Mouse (Mus musculus): ENCODE measurements around the gene Vcl. TPM values are rescaled to one million over a fixed set of nuclear protein-coding genes. Genes with fewer than 3 reads are reported as not detected.

Vcl gene
- total and polyA plus RNA-seq, 3 experiments, result 2.1 to 4.6 (median 4.5) TPM

GRCm38 (mm10) chr14:21017871-21018270 lies 88.7 kb downstream of the Vcl start:
- no peak overlapping the region for H3K9ac ChIP-seq (ENCODE audit: insufficient read depth, low read depth)
- H3K4me2 ChIP-seq (ENCODE audit: insufficient read depth, low read depth, poor library complexity, severe bottlenecking), result no peak overlapping the region
- no peaks in the 10 kb centered on the region for H3K79me2 ChIP-seq (replicated peaks; ENCODE audit: control insufficient read depth, extremely low read depth, insufficient read depth, poor library complexity, severe bottlenecking)
- H3K36me3 ChIP-seq (replicated peaks in 1 of 2; ENCODE audit: control insufficient read depth in 1 of 2, insufficient read depth in 1 of 2, low read length in 1 of 2), result peaks cover 0 to 2% of the 10 kb centered on the region in 2 experiments
- H3K27ac ChIP-seq (ENCODE audit: insufficient read depth, low read depth), result no peak overlapping the region
- TF ChIP-seq CHD2 (IDR thresholded peaks at IDR 0.05; ENCODE audit: low read length), result no peak
- no peak for TF ChIP-seq NRF1 (IDR thresholded peaks at IDR 0.05; ENCODE audit: low read depth, low read length)
- no peak for TF ChIP-seq JUN (IDR thresholded peaks at IDR 0.05; ENCODE audit: insufficient read depth, low read depth, low read length)
- no peak for TF ChIP-seq USF2 (conservative IDR thresholded peaks at IDR 0.05; ENCODE audit: low read depth, low read length)
- TF ChIP-seq TCF12 (IDR thresholded peaks at IDR 0.05; ENCODE audit: low read depth, low read length), result no peak
- no peak for TF ChIP-seq CTCF (conservative IDR thresholded peaks at IDR 0.05 in 1 of 2, IDR thresholded peaks at IDR 0.05 in 1 of 2; ENCODE audit: low read depth in 2 of 2, low read length in 2 of 2)
- no peak for TF ChIP-seq ZKSCAN1 (IDR thresholded peaks at IDR 0.05; ENCODE audit: borderline replicate concordance, low read depth, low read length)
- TF ChIP-seq E2F4 (IDR thresholded peaks at IDR 0.05; ENCODE audit: insufficient replicate concordance, low read depth, low read length), result no peak
- TF ChIP-seq NELFE (IDR thresholded peaks at IDR 0.05; ENCODE audit: low read depth, low read length), result no peak
- TF ChIP-seq RAD21 (IDR thresholded peaks at IDR 0.05; ENCODE audit: low read depth, low read length), result no peak
- no peak for TF ChIP-seq GABPA (IDR thresholded peaks at IDR 0.05; ENCODE audit: insufficient replicate concordance, low read depth, low read length)
- TF ChIP-seq RCOR1 (conservative IDR thresholded peaks at IDR 0.05; ENCODE audit: low read depth, low read length), result no peak
- TF ChIP-seq POLR2A (IDR thresholded peaks at IDR 0.05; ENCODE audit: low read depth, low read length), result no peak
- TF ChIP-seq KAT2A (IDR thresholded peaks at IDR 0.05; ENCODE audit: insufficient replicate concordance, low read length), result no peak
- no peak for TF ChIP-seq MAX (IDR thresholded peaks at IDR 0.05; ENCODE audit: low read length)
- no peak for TF ChIP-seq JUND (conservative IDR thresholded peaks at IDR 0.05; ENCODE audit: low read depth, low read length)
- DNase-seq (ENCODE audit: extremely low read depth), result no peak
- dilution Hi-C loops (cut with MboI; ENCODE audit: extremely low pct_ligation_motif_present, extremely low pct_unique_long_range_greater_than_20kb, low sequenced_read_pairs), result no loop called here
- H3K4me3 ChIP-seq (replicated peaks in 1 of 3; ENCODE audit: low read depth in 2 of 3, low read length in 2 of 3, poor library complexity in 1 of 3), result no peak overlapping the region
- no peaks in the 10 kb centered on the region for H3K27me3 ChIP-seq (replicated peaks)
- H3K9me3 ChIP-seq (replicated peaks; ENCODE audit: low read length), result no peaks in the 10 kb centered on the region
- in situ Hi-C loops (cut with MboI; ENCODE audit: low pct_ligation_motif_present, low pct_unique_long_range_greater_than_20kb, low sequenced_read_pairs), result loop anchor here (25.0 kb wide), 1 partner anchor 231 kb away; the partner anchor contains the start of gene Camk2g
- peaks cover 0 to 9% of the 10 kb centered on the region in 2 experiments; a peak in 2 of 4 replicates for H3K4me1 ChIP-seq (ENCODE audit: control insufficient read depth in 1 of 2, insufficient read depth in 2 of 2)

- Histone ChIP-seq H3K4me2 (ENCODE audit: insufficient read depth, low read depth, poor library complexity, severe bottlenecking) (no peak overlapping the region), H3K27ac (ENCODE audit: insufficient read depth, low read depth) (no peak overlapping the region), H3K4me1 (ENCODE audit: control insufficient read depth in 1 of 2, insufficient read depth in 2 of 2) (peaks cover 0 to 4% of the 10 kb centered on the region in 2 experiments; a peak in 2 of 4 replicates), H3K79me2 (replicated peaks; ENCODE audit: control insufficient read depth, extremely low read depth, insufficient read depth, poor library complexity, severe bottlenecking) (no peaks in the 10 kb centered on the region), H3K9ac (ENCODE audit: insufficient read depth, low read depth) (no peak overlapping the region), H3K4me3 (replicated peaks in 1 of 3; ENCODE audit: low read depth in 2 of 3, low read length in 2 of 3, poor library complexity in 1 of 3) (no peak overlapping the region), H3K36me3 (replicated peaks in 1 of 2; ENCODE audit: control insufficient read depth in 1 of 2, insufficient read depth in 1 of 2, low read length in 1 of 2) (peaks cover 0 to 2% of the 10 kb centered on the region in 2 experiments), H3K9me3 (replicated peaks; ENCODE audit: low read length) (no peaks in the 10 kb centered on the region), H3K27me3 (replicated peaks) (no peaks in the 10 kb centered on the region)
- no peak for TF ChIP-seq MEF2A (IDR thresholded peaks at IDR 0.05; ENCODE audit: borderline replicate concordance, low read depth, low read length)
- TF ChIP-seq MYC (IDR thresholded peaks at IDR 0.05; ENCODE audit: low read depth, low read length), result 0 out of 2 replicates have a peak, but pooled peaks have one; percentile 21
- peak; percentile 52 for TF ChIP-seq SMC3 (IDR thresholded peaks at IDR 0.05; ENCODE audit: low read depth, low read length)
- peak; percentile 17 to 87; a peak in 3 of 4 replicates for TF ChIP-seq CTCF (conservative IDR thresholded peaks at IDR 0.05 in 1 of 2, IDR thresholded peaks at IDR 0.05 in 1 of 2; ENCODE audit: low read depth in 2 of 2, low read length in 2 of 2)
- peak; percentile 18; the same call in 1 of the 2 replicates for TF ChIP-seq ZC3H11A (IDR thresholded peaks at IDR 0.05; ENCODE audit: low read depth, low read length)
- TF ChIP-seq JUND (conservative IDR thresholded peaks at IDR 0.05; ENCODE audit: low read depth, low read length), result no peak
- no peak for TF ChIP-seq RCOR1 (conservative IDR thresholded peaks at IDR 0.05; ENCODE audit: low read depth, low read length)
- TF ChIP-seq GABPA (IDR thresholded peaks at IDR 0.05; ENCODE audit: insufficient replicate concordance, low read depth, low read length), result no peak
- TF ChIP-seq JUN (IDR thresholded peaks at IDR 0.05; ENCODE audit: insufficient read depth, low read depth, low read length), result no peak
- TF ChIP-seq RAD21 (IDR thresholded peaks at IDR 0.05; ENCODE audit: low read depth, low read length), result peak; percentile 92
- TF ChIP-seq ZKSCAN1 (IDR thresholded peaks at IDR 0.05; ENCODE audit: borderline replicate concordance, low read depth, low read length), result no peak
- 0 out of 2 replicates have a peak, but pooled peaks have one; percentile 6 for TF ChIP-seq ZNF384 (IDR thresholded peaks at IDR 0.05; ENCODE audit: low read depth, low read length)
- in situ Hi-C loops (cut with MboI; ENCODE audit: low pct_ligation_motif_present, low pct_unique_long_range_greater_than_20kb, low sequenced_read_pairs) (loop anchor here (25.0 kb wide), 1 partner anchor 232 kb away; the partner anchor contains the start of gene Camk2g), dilution Hi-C loops (cut with MboI; ENCODE audit: extremely low pct_ligation_motif_present, extremely low pct_unique_long_range_greater_than_20kb, low sequenced_read_pairs) (no loop called here)
- peak; percentile 53 for DNase-seq (ENCODE audit: extremely low read depth)
These were observed 89.8 kb downstream of the Vcl start for GRCm38 (mm10) chr14:21018977-21019376.

All from CH12.LX (cell line).